Mouse (Mus musculus) olfactory bulb, adult 2 months (tissue): ENCODE measurements around the gene Akap13.

Source experiments
- CTCF ChIP-seq: fragments of 200-500 bp; IDR thresholded peaks from 2 replicates; pipeline ENCODE4 v1.5.1; 2012; ENCODE audit warnings: low read depth, mild to moderate bottlenecking, low read length, moderate library complexity; ENCODE audit not compliant: insufficient read depth
- POLR2A ChIP-seq: fragments of 200-500 bp; IDR thresholded peaks from 2 replicates; pipeline ENCODE4 v1.6.1; 2012; ENCODE audit warnings: mild to moderate bottlenecking, low read depth, low read length, moderate library complexity; ENCODE audit not compliant: insufficient read depth

GRCm38 (mm10) chr7:75611261-75611950, 156.1 kb downstream of the Akap13 start:
- TF ChIP-seq POLR2A (no peak), CTCF (no peak)
